Mouse (Mus musculus): Measurements from ENCODE around the gene Tbc1d12. TPM values are rescaled to one million over a fixed set of nuclear protein-coding genes. Genes with fewer than 3 reads are reported as not detected.
A peak's percentile ranks its signal among the peaks of the same experiment; 100 is the strongest.

Gene Tbc1d12
- total and polyA plus RNA-seq, 3 experiments = 5.7 to 11.2 (median 8.7) TPM

DNA sequence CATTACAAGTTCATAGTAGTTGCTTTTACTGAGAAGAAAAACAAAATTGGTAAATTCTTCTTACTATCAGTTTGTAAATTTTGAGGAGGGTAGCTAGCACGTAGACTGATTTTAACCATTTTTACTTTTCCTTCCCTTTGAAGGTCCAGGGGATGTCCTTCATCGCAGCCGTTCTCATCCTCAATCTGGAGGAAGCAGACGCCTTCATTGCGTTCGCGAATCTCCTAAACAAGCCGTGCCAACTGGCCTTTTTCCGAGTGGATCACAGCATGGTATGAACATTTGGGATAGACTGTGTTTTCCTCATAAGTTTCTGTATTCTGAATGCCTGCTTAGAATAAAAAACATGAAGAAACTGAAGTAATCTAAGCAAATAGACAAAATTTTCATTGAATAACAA, 77.4 kb downstream of the Tbc1d12 start:
- DNase-seq = no peak

DNA sequence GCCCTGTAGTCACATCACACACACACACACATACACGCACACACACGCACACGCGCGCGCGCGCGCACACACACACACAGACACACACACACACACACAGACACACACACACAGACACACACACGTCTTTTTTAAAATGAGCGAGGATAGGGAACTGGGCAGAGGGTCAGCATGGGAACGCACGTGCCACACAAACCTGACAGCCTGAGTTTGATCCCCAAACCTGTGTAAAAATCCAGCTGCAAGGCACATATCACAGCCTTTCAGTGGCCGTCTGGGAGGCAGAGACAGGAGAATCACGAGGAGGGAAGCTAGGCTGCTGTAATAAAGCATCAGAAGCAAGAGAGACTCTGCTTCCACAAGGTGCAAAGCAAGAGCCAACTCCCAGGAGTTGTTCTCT, 78.5 kb downstream of the Tbc1d12 start:
- no peak for DNase-seq

DNA sequence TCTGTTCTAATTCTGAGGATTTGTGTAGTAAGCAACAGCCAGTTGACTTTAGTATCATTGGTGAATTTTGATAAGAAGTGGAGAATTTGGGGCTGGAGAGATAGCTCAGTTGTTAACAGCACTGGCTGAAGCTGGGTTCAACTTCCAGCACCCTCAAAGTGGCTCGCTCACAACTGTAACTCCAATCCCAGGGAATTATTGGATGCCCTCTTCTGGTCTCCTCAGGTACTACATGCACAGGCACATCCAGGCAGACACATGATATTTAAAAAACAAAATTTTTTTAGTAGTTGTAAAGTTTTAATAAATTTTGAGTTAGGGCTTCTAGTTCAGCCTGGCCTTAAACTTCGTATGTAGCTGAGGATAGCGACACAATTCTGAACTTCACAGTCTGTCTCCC, 79.3 kb downstream of the Tbc1d12 start:
- DNase-seq = peak; percentile 35

GRCm38 (mm10) chr19:38928481-38929158, 92.2 kb downstream of the Tbc1d12 start:
- no peak for DNase-seq

DNA sequence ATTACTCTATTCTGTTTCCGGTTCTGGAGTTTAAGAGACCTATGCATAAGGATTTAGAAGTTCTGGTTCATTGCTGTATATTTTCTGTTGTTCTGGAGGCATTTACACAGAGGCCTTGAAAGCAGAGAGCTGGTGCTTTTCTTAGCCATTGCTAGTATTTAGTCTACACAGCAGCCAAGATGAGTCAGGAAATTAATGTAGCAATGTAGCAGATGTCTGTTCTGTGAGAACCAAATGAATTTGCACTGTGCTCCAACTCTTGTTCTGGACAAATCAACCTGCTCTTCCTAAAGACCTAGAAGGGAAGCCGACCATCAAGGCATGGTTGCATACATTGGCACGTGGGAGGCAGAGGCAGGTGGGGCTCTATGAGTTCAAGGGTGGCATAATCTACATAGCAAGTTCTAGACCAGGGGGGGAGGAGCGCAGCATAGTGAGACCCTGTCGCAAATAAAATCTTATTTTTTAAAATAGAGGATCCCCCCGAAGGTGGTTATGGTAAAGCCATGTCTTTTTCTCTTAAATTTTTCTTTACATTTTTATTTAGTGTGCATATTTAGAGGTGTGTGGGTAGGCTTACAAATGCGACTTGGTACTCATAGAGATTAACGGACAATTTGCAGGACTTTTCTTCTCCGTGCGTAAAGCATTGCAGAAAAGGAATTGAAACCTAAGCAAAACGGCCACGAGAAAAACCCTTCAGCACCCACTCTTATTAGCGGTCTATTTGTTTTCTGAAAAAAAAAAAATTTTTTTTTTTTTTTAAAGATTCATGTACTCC, 93.3 kb downstream of the Tbc1d12 start:
- DNase-seq = no peak

- no peak for DNase-seq
These were observed 93.9 kb downstream of the Tbc1d12 start for GRCm38 (mm10) chr19:38930252-38930787.

DNA sequence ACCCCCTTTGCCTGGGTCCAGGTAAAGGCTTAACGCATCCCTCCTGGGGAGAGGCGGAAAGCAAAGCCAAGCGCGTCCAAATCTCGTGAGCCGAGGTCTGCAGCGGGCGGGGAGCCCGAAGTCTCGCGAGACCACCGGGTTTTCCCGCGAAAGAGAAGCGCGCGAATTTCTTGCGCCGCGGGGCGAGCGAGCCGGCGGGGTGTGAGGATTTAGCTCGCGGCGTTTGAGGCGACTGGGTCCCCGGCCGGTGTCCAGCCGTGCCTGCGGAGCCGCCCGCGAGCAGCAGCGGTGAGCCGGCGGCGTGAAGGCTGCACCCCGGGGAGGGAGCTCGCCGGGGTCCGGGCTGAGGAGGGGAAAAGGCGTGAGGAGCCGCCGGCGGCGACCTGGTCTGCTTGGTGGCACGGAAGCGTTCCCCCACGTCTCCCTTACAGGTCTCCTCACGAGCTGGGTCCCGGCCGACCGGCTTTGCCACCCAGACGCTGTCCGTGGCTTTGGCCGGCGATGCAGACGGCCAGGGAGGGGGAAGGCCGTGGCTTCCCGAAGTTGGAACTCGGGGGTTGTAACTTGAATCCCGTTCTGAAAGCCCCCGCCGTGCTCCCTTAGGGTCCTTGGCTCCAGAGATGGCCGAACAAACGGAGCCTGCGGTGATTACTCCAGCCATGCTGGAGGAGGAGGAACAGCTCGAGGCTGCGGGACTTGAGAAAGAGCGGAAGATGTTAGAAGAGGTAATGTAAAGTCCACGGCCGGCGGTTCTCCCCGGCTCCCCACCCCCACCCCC, 94.6 kb downstream of the Tbc1d12 start, which contains the start of gene Hells:
Hells (plus strand) TSS at position 128 of the 778 bp plus-strand sequence.
- DNase-seq = peak; percentile 87

DNA sequence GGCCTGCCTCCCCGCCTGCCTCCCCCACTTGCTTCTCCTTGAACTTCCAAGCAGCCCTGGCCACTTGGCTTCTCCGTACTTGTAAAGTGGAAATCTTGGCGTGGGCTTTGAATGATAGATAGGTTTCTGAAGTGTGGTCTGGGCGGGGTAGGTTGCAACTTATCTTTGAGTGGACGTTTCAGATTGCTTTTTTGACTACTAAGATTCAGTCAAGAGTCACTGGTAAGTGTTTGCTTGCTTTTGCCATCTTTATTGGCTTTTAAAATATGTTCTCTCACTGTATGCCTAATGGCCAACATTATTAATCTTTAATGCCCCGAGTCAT, 95.1 kb downstream of the Tbc1d12 start:
- DNase-seq = no peak

DNA sequence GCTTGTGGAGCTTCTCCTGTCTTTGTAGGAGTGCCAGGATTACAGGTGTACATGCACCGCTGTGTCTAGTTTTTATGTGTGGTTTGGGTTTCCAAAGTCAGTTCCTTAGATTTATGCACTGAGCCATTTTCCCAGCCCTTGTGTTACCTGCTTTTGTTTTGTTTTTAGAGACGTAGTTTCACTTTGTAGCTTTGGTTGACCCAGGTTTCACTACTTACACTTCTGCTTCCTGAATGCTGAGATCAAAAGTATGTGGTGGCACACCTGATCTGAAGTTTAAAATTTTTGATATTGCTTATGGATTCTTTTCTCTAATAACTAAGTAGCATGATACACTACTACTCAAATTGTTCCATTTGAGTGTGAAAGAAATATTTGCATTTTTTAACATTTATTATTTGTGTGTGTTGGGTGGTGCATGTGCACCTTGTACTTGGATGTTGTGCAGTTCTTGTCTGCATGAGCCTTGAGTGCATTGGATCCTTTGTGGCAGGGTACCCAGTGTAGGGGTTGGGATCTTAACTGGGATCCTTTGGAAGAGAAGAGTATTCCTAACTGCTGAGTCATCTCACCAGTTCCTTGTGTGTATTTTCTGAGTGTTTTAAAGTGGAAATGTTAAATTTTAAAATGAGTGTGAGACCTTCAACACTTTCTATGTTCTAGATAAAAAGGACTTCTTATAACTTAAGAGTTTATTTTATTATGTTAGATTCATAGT, 108.4 kb downstream of the Tbc1d12 start:
- DNase-seq = no peak

Other genes starting within 250 kb of the Tbc1d12 start
- gene Noc3l, start 17.3 kb upstream of the Tbc1d12 start, total RNA-seq (2021) = 10 to 100 TPM; 15.2 to 20.8 TPM
- gene Noc3l, start 17.3 kb upstream of the Tbc1d12 start, polyA plus RNA-seq (2012; rRNA removed) = 2.0 and 2.2 TPM in 2 replicates
- 1 to 10 TPM; 3.4 to 6.8 TPM for gene Hells, start 94.3 kb downstream of the Tbc1d12 start, total RNA-seq (2021)
- gene Hells, start 94.3 kb downstream of the Tbc1d12 start, polyA plus RNA-seq (2012; rRNA removed) = 0.18 and 0.31 TPM in 2 replicates
- under 1 TPM in 1 of 2 experiments, not detected in 1; 0.14 TPM for gene Cyp2c55, start 170.4 kb downstream of the Tbc1d12 start, total RNA-seq (2021)
- 0.08 TPM in 1 of 2 replicates, not detected in the other for gene Cyp2c55, start 170.4 kb downstream of the Tbc1d12 start, polyA plus RNA-seq (2012; rRNA removed)
- not detected for gene Cyp2c65, start 224.4 kb downstream of the Tbc1d12 start, total RNA-seq (2021)
- 0.04 TPM in 1 of 2 replicates, not detected in the other for gene Cyp2c65, start 224.4 kb downstream of the Tbc1d12 start, polyA plus RNA-seq (2012; rRNA removed)

Measured in adrenal gland, adult 2 months (tissue).